Mouse (Mus musculus): ENCODE measurements around the gene Plppr5.

The Plppr5 gene

DNA sequence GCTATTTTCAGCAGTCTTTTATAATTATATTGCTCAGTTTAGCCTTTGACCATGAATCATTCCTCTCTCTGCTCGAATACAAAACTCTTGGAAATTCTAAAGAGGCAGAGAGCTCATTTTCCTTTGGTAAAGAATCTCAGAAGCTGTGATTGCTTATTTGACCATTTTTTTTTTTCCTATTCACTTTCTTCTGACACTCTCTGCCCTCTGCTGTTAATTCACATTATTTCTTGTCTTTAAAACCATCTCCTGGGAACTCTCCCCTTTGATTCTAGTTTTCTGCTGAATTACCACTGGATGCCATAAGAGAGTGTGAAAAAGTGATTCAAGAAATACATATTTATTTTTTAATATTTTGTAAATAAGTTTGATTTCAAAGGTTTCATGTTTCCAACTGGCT, 120.1 kb downstream of the Plppr5 start:
- DNase-seq (ENCODE audit: extremely low spot score, low spot score): no peak

- DNase-seq (ENCODE audit: extremely low spot score, low spot score): no peak
Observed at GRCm38 (mm10) chr3:117696350-117696749, 121.7 kb downstream of the Plppr5 start.

- DNase-seq (ENCODE audit: extremely low spot score, low spot score): no peak
Observed at GRCm38 (mm10) chr3:117708788-117709187, 134.2 kb downstream of the Plppr5 start.

GRCm38 (mm10) chr3:117716534-117717280, 142.1 kb downstream of the Plppr5 start:
- DNase-seq (ENCODE audit: extremely low spot score, low spot score): no peak

- no peak for DNase-seq (ENCODE audit: extremely low spot score, low spot score)
Observed at GRCm38 (mm10) chr3:117723390-117723789, 148.8 kb downstream of the Plppr5 start.

DNA sequence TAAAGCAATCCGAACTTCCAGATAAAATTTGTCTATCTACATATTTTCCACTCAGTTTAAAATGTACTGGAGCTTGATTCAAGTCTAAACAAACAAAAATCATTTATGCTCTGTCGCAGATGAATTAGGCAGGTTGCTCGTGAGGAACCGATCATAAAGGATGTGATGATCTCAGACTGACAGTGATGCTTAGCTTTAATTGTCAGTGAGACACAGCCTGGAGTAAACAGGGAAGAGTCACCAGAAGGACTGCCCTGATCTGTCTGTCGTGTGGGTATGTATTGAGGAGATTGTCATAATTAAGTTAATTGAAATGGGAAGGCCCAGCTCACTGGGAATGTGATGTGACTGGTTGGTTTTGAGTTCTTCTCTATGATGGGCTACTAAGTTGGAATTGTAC, 149.9 kb downstream of the Plppr5 start:
- DNase-seq (ENCODE audit: extremely low spot score, low spot score): no peak

- DNase-seq (ENCODE audit: extremely low spot score, low spot score): no peak
Observed at GRCm38 (mm10) chr3:117725501-117725900, 150.9 kb downstream of the Plppr5 start.

GRCm38 (mm10) chr3:117728136-117728535, 153.5 kb downstream of the Plppr5 start:
- DNase-seq (ENCODE audit: extremely low spot score, low spot score): no peak

GRCm38 (mm10) chr3:117729121-117730072, 154.8 kb downstream of the Plppr5 start:
- no peak for DNase-seq (ENCODE audit: extremely low spot score, low spot score)

DNA sequence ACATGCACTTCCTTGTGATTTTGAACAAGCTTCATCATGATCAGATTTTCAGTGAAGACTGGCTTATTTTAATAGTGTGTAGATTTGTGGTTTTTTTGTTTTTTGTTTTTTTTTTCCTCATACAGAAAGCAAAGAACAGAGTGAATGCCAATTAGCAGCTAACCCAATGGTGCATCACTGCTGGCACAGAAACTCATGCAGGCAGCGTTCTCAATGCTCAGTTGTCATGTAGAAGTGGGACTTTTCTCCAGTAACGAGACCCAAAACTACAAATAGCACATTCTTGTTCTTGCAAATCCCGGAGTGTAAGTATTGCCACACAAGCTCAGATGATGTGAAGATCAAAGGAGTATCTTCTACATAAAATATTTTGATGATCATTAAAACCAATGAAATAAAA, 156.9 kb downstream of the Plppr5 start:
- no peak for DNase-seq (ENCODE audit: extremely low spot score, low spot score)

GRCm38 (mm10) chr3:117732661-117733060, 158.0 kb downstream of the Plppr5 start:
- no peak for DNase-seq (ENCODE audit: extremely low spot score, low spot score)
